Mouse (Mus musculus) olfactory bulb, adult 2 months (tissue): ENCODE results near the gene Pvr.

ENCODE experiments used
- CTCF ChIP-seq: fragments of 200-500 bp; IDR thresholded peaks from 2 replicates; pipeline ENCODE4 v1.5.1; 2012; ENCODE audit warnings: low read depth, mild to moderate bottlenecking, low read length, moderate library complexity; ENCODE audit not compliant: insufficient read depth
- POLR2A ChIP-seq: fragments of 200-500 bp; IDR thresholded peaks from 2 replicates; pipeline ENCODE4 v1.6.1; 2012; ENCODE audit warnings: mild to moderate bottlenecking, low read depth, low read length, moderate library complexity; ENCODE audit not compliant: insufficient read depth

- TF ChIP-seq CTCF, result no peak
- TF ChIP-seq POLR2A, result no peak
These were observed 40.2 kb downstream of the Pvr start for GRCm38 (mm10) chr7:19880754-19881153.
